Mouse (Mus musculus): ENCODE results near the gene 1700109H08Rik. TPM values are rescaled to one million over a fixed set of nuclear protein-coding genes. Genes with fewer than 3 reads are reported as not detected.
"Not testable (repeated sequence)": the region's sequence is repeated elsewhere in the genome, so short reads cannot be mapped to it uniquely, and the experiment has no call there.

1700109H08Rik gene
- polyA plus RNA-seq, 1 experiment from 2014 or later, result 3.0 TPM

DNA sequence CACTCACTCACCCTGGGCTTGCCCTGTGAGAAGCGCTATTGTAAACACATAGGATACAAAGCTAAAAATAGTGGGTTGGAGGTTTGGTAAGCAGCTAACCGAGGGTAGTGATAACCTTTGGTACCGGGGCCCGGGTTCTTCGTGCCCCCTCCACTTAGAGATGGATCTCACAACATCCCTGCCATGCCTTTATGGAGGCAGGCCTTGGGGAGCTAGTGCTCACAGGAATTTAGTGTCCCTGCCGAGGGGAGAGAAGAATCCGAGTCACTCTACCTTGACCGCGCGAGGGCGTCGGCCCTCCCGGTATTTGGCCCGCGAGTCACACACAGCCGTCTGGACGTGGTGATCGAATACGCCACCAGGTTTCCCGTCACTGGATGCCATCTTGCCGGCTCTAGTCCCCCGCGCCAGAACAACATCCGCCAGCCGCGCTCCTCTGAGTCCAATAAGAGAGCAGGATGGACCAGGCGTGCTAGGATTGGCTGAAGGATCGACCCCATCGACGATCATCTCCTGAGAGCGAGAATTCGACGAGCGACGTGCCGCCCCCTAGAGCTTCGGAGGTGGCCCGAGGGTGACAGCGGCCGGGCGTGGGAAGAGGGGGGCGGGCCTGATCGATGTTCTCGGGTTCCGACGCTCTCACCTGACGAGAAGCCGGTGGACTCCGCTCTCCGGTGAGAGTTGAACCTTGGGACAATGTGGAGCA lies 24.5 kb downstream of the 1700109H08Rik start, which contains the start of gene Pex1:
TSS of gene Pex1 (plus strand) at position 374 of the 706 bp plus-strand sequence.
- Histone ChIP-seq H3K36me3 (ENCODE audit: control insufficient read depth, insufficient read depth, low read length) (no peaks in the 10 kb centered on the region), H3K4me2 (ENCODE audit: low read depth) (peak within 1 kb of the TSS; percentile 74), H3K9me3 (ENCODE audit: control insufficient read depth, low read length) (no peaks in the 10 kb centered on the region), H3K4me3 (ENCODE audit: low read depth, low read length) (peak within 1 kb of the TSS; percentile 80), H3K27ac (ENCODE audit: low read depth, low read length) (0 out of 2 replicates have a peak within 1 kb of the TSS, but pooled peaks have one; percentile 20), H3K4me1 (ENCODE audit: control insufficient read depth, insufficient read depth, low read length) (peaks cover 7% of the 10 kb centered on the region), H3K9ac (ENCODE audit: low read length) (peak within 1 kb of the TSS; percentile 76), H3K27me3 (ENCODE audit: control insufficient read depth, insufficient read depth, low read length) (no peaks in the 10 kb centered on the region)
- peak; percentile 95 for DNase-seq (ENCODE audit: low spot score)
- WGBS, result under 1% methylated on average over 50 of the region's 50 CpGs
- peak; percentile 98 for ATAC-seq (ENCODE audit: insufficient read depth, low FRiP score, low TSS enrichment)

DNA sequence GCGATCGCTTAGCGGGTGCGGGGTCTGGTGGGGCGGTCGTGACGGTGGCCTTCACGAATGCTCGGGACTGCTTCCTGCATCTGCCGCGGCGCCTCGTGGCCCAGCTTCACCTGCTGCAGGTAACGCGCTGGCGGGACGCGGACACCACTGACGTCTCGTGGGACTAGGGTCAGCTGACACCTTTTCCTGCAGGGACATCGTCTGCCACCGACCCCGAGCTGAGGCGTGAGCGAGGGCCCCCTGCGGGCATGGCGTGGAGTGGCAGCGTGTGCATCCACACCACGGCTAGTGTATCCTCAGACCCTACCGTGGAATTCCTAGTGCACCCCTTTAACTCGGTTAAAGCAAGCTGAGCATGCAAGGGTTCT lies 25.0 kb downstream of the 1700109H08Rik start, which contains the start of gene Rbm48:
TSS of gene Rbm48 (minus strand) at position 187 of the 368 bp plus-strand sequence.
- no peaks in the 10 kb centered on the region for H3K9me3 ChIP-seq (ENCODE audit: control insufficient read depth, low read length)
- WGBS, result under 1% methylated on average over 29 of the region's 31 CpGs
- H3K9ac ChIP-seq (ENCODE audit: low read length), result peak within 1 kb of the TSS; percentile 76
- 0 out of 2 replicates have a peak within 1 kb of the TSS, but pooled peaks have one; percentile 20 for H3K27ac ChIP-seq (ENCODE audit: low read depth, low read length)
- ATAC-seq (ENCODE audit: insufficient read depth, low FRiP score, low TSS enrichment) (peak; percentile 81), DNase-seq (ENCODE audit: low spot score) (peak; percentile 82)
- H3K4me2 ChIP-seq (ENCODE audit: low read depth), result peak within 1 kb of the TSS; percentile 74
- H3K27me3 ChIP-seq (ENCODE audit: control insufficient read depth, insufficient read depth, low read length), result no peaks in the 10 kb centered on the region
- H3K4me1 ChIP-seq (ENCODE audit: control insufficient read depth, insufficient read depth, low read length), result peaks cover 7% of the 10 kb centered on the region
- no peaks in the 10 kb centered on the region for H3K36me3 ChIP-seq (ENCODE audit: control insufficient read depth, insufficient read depth, low read length)
- H3K4me3 ChIP-seq (ENCODE audit: low read depth, low read length), result peak within 1 kb of the TSS; percentile 80

DNA sequence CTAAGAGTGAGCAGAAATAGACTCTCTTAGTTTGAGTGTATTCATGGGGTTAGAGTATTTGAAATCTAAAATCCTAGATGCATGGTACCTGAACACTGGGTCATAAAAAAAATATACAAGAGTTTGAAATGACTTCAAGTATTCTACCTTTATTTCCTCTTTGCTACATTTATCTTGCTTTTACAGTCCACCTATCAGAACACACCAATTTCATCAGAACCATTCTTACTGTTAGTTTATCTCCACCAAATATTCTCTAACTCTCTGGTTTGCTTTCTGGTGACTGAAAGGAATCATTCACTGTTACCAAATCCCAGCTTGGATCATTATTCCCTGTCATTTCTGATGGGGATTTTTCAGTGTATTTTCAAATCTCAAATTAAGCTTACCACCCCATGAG lies 25.8 kb downstream of the 1700109H08Rik start:
- Histone ChIP-seq H3K4me3 (ENCODE audit: low read depth, low read length) (peak overlapping the region; percentile 80; the same call in 1 of the 2 replicates), H3K36me3 (ENCODE audit: control insufficient read depth, insufficient read depth, low read length) (no peaks in the 10 kb centered on the region), H3K27ac (ENCODE audit: low read depth, low read length) (no peak overlapping the region), H3K4me1 (ENCODE audit: control insufficient read depth, insufficient read depth, low read length) (peaks cover 7% of the 10 kb centered on the region), H3K9me3 (ENCODE audit: control insufficient read depth, low read length) (no peaks in the 10 kb centered on the region), H3K4me2 (ENCODE audit: low read depth) (no peak overlapping the region), H3K9ac (ENCODE audit: low read length) (no peak overlapping the region), H3K27me3 (ENCODE audit: control insufficient read depth, insufficient read depth, low read length) (no peaks in the 10 kb centered on the region)
- DNase-seq (ENCODE audit: low spot score) (no peak), ATAC-seq (ENCODE audit: insufficient read depth, low FRiP score, low TSS enrichment) (no peak)

DNA sequence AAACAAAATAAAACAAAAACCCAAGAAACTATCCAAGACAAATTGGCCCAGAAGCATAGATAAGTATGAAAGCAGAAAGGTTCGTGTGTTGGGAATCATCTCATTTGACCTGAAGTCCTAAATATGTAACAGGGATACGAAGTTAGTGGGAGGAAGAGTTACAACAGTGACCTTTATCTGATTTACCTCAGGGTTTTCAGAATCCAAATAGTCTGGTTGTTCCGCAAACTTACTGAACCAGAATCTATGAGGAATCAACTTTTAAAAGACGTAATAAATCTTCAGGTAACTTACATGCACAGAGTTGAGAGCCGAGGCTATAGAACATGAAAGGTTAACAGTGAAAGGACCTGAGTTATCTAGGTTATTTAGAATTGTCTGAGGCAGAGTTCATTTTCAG lies 27.4 kb downstream of the 1700109H08Rik start:
- 90% methylated on average over 5 of the region's 5 CpGs for WGBS
- ATAC-seq (ENCODE audit: insufficient read depth, low FRiP score, low TSS enrichment), result no peak
- no peak overlapping the region for H3K9ac ChIP-seq (ENCODE audit: low read length)
- no peak for DNase-seq (ENCODE audit: low spot score)
- no peaks in the 10 kb centered on the region for H3K27me3 ChIP-seq (ENCODE audit: control insufficient read depth, insufficient read depth, low read length)
- no peaks in the 10 kb centered on the region for H3K9me3 ChIP-seq (ENCODE audit: control insufficient read depth, low read length)
- no peak overlapping the region for H3K27ac ChIP-seq (ENCODE audit: low read depth, low read length)
- no peaks in the 10 kb centered on the region for H3K36me3 ChIP-seq (ENCODE audit: control insufficient read depth, insufficient read depth, low read length)
- H3K4me1 ChIP-seq (ENCODE audit: control insufficient read depth, insufficient read depth, low read length), result peaks cover 7% of the 10 kb centered on the region
- H3K4me3 ChIP-seq (ENCODE audit: low read depth, low read length), result no peak overlapping the region
- no peak overlapping the region for H3K4me2 ChIP-seq (ENCODE audit: low read depth)

DNA sequence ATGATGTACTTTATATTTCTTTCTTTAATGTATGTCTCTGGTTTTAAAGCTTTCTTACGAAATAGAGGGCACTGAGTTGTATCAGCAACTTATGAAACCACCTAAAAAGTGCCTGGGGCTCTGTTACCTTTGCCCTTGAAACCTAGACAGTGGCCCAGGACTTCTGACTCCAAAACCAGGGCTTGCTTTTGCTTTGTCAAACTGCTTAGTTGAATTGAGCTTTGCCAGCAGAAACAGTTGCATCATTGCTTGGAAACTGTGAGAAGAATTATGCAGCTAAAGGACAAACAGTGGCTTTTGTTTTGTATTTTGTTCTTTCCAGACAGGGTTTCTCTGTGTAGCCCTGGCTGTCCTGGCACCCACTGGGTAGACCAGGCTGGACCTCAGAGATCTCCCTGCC lies 28.9 kb downstream of the 1700109H08Rik start:
- H3K4me2 ChIP-seq (ENCODE audit: low read depth), result no peak overlapping the region
- DNase-seq (ENCODE audit: low spot score) (no peak), ATAC-seq (ENCODE audit: insufficient read depth, low FRiP score, low TSS enrichment) (no peak)
- no peaks in the 10 kb centered on the region for H3K9me3 ChIP-seq (ENCODE audit: control insufficient read depth, low read length)
- no peaks in the 10 kb centered on the region for H3K27me3 ChIP-seq (ENCODE audit: control insufficient read depth, insufficient read depth, low read length)
- no peak overlapping the region for H3K4me3 ChIP-seq (ENCODE audit: low read depth, low read length)
- H3K36me3 ChIP-seq (ENCODE audit: control insufficient read depth, insufficient read depth, low read length), result no peaks in the 10 kb centered on the region
- 88% methylated on average over 1 of the region's 1 CpGs for WGBS
- H3K27ac ChIP-seq (ENCODE audit: low read depth, low read length), result no peak overlapping the region
- peaks cover 2% of the 10 kb centered on the region for H3K4me1 ChIP-seq (ENCODE audit: control insufficient read depth, insufficient read depth, low read length)
- H3K9ac ChIP-seq (ENCODE audit: low read length), result no peak overlapping the region

DNA sequence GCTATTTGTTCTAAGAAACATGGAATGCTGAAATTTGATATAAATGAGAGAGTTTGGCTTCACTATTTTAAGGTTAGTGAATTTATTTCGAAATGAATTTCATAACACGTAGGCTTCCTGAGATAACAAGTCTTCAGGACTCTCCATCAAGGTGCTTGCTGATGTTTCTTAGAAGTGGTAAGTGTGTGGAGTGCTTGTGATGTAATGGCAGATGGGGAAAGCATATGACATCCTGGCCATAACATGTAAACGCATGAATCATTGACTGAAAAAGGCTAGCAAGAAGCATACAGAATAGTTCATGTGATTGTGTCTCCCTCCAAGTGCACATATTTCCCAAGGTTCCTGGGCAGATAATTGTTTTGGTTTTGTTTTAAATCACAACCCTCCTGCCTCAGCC lies 29.4 kb downstream of the 1700109H08Rik start:
- Histone ChIP-seq H3K4me2 (ENCODE audit: low read depth) (no peak overlapping the region), H3K27ac (ENCODE audit: low read depth, low read length) (no peak overlapping the region), H3K27me3 (ENCODE audit: control insufficient read depth, insufficient read depth, low read length) (no peaks in the 10 kb centered on the region), H3K9ac (ENCODE audit: low read length) (no peak overlapping the region), H3K4me3 (ENCODE audit: low read depth, low read length) (no peak overlapping the region), H3K4me1 (ENCODE audit: control insufficient read depth, insufficient read depth, low read length) (no peaks in the 10 kb centered on the region), H3K36me3 (ENCODE audit: control insufficient read depth, insufficient read depth, low read length) (no peaks in the 10 kb centered on the region), H3K9me3 (ENCODE audit: control insufficient read depth, low read length) (no peaks in the 10 kb centered on the region)
- no peak for ATAC-seq (ENCODE audit: insufficient read depth, low FRiP score, low TSS enrichment)
- no peak for DNase-seq (ENCODE audit: low spot score)
- 96% methylated on average over 3 of the region's 3 CpGs for WGBS

DNA sequence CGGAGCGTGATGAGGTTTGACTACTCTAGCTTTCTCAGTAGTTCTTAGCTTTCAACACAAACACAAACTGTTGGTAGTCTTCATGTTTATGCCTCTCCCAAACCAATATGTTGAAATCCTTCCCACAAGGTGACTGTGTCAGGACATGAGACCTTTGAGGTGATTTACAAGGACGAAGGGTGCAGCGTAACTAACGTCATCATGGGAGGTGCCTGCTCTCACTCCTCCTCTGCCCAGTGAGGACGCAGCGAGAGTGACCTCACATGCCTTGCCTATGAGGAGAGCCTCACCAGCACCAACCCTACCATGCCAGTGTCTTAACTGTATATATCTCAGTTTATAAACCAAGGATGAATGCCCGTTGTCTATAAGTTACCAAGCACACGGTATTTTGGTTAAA lies 35.7 kb downstream of the 1700109H08Rik start:
- no peak overlapping the region for H3K27ac ChIP-seq (ENCODE audit: low read depth, low read length)
- no peak for ATAC-seq (ENCODE audit: insufficient read depth, low FRiP score, low TSS enrichment)
- WGBS, result 94% methylated on average over 9 of the region's 9 CpGs
- H3K4me1 ChIP-seq (ENCODE audit: control insufficient read depth, insufficient read depth, low read length), result no peaks in the 10 kb centered on the region
- H3K9ac ChIP-seq (ENCODE audit: low read length), result no peak overlapping the region
- peaks cover 1% of the 10 kb centered on the region; the same call in 1 of the 2 replicates for H3K36me3 ChIP-seq (ENCODE audit: control insufficient read depth, insufficient read depth, low read length)
- no peaks in the 10 kb centered on the region for H3K9me3 ChIP-seq (ENCODE audit: control insufficient read depth, low read length)
- no peak overlapping the region for H3K4me3 ChIP-seq (ENCODE audit: low read depth, low read length)
- H3K27me3 ChIP-seq (ENCODE audit: control insufficient read depth, insufficient read depth, low read length), result no peaks in the 10 kb centered on the region
- DNase-seq (ENCODE audit: low spot score), result no peak
- H3K4me2 ChIP-seq (ENCODE audit: low read depth), result no peak overlapping the region

DNA sequence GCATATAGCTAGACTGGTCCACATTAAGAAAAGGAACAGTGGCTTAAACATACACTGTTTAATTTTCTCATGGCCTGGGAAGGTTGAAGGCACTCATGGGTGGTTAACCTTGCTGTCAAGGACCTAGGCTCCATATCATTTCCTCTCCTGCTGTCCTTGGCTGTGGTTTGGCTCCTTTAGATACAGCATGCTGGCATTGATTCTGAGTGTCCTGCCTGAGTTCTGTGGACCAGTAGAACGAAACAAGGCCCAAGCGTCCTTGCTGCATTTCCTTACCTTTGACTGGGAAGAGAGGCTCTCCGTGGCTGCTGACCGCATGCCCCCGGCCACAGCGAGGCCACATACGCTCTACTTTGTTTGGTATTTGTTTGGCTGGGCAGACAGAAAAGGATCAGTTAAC lies 37.9 kb downstream of the 1700109H08Rik start:
- Histone ChIP-seq H3K27me3 (ENCODE audit: control insufficient read depth, insufficient read depth, low read length) (no peaks in the 10 kb centered on the region), H3K4me3 (ENCODE audit: low read depth, low read length) (no peak overlapping the region), H3K9ac (ENCODE audit: low read length) (no peak overlapping the region), H3K27ac (ENCODE audit: low read depth, low read length) (no peak overlapping the region), H3K4me1 (ENCODE audit: control insufficient read depth, insufficient read depth, low read length) (no peaks in the 10 kb centered on the region), H3K9me3 (ENCODE audit: control insufficient read depth, low read length) (no peaks in the 10 kb centered on the region), H3K36me3 (ENCODE audit: control insufficient read depth, insufficient read depth, low read length) (peaks cover 3% of the 10 kb centered on the region; the same call in 1 of the 2 replicates), H3K4me2 (ENCODE audit: low read depth) (no peak overlapping the region)
- no peak for ATAC-seq (ENCODE audit: insufficient read depth, low FRiP score, low TSS enrichment)
- 94% methylated on average over 7 of the region's 7 CpGs for WGBS
- DNase-seq (ENCODE audit: low spot score), result no peak

DNA sequence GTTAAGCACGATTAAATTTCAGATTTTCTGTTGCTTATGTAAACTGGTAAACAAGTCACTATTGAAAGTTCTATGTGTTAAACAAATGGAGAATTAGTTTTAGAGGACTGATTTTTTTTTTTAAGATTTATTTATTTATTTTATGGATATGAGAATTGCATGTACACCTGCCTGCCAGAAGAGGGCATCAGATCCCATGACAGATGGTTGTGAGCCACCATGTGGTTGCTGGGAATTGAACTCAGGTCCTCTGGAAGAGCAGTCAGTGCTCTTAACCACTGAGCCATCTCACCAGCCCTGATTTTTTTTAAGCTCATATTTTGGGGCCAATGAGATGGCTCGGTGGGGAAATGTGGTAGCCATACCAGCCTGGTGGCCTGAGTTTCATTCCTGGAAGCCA lies 40.5 kb downstream of the 1700109H08Rik start:
- not testable (repeated sequence) for H3K36me3 ChIP-seq (ENCODE audit: control insufficient read depth, insufficient read depth, low read length); ATAC-seq (ENCODE audit: insufficient read depth, low FRiP score, low TSS enrichment); DNase-seq (ENCODE audit: low spot score); H3K9me3 ChIP-seq (ENCODE audit: control insufficient read depth, low read length); H3K27ac ChIP-seq (ENCODE audit: low read depth, low read length); H3K4me1 ChIP-seq (ENCODE audit: control insufficient read depth, insufficient read depth, low read length); H3K4me3 ChIP-seq (ENCODE audit: low read depth, low read length); H3K4me2 ChIP-seq (ENCODE audit: low read depth); H3K9ac ChIP-seq (ENCODE audit: low read length); H3K27me3 ChIP-seq (ENCODE audit: control insufficient read depth, insufficient read depth, low read length)
- WGBS, result 88% methylated on average over 2 of the region's 2 CpGs

All from neural tube, embryonic 11.5 days (tissue).